22 mouse cellular contexts compared by ENCODE assay signal in genomic region chr3:147531608-147532180, GRCm38 (mm10).
A peak's percentile ranks its signal among the peaks of the same experiment; 100 is the strongest.
DNase-seq lines count a peak whose midpoint lies in the region; ATAC-seq and TF ChIP-seq lines count a peak whose summit lies in the region.
"Had no signal": no experiment of that assay in that cellular context is flagged by ENCODE, and none has a peak within 500 bp of the region (broad histone marks: within the 10 kb centered on the region; RNA-seq: fewer than 3 reads in every experiment).

No protein-coding gene starts in this region.

- no peak overlapping the region for H3K4me3 ChIP-seq in embryonic facial prominence, embryonic 11.5 days (ENCODE audit: low read depth, low read length)
- no peak overlapping the region for H3K4me3 ChIP-seq in embryonic facial prominence, embryonic 10.5 days
- H3K4me3 ChIP-seq in kidney, postnatal 0 days (replicated peaks; ENCODE audit: low read depth, low read length), result no peak overlapping the region
- no peak overlapping the region for H3K4me3 ChIP-seq in embryonic facial prominence, embryonic 15.5 days (replicated peaks)
- H3K4me3 ChIP-seq: erythroblast, embryonic 14.5 days; forebrain, embryonic 10.5 days; heart, adult 2 months; heart, embryonic 12.5 days; hindbrain, embryonic 10.5 days; intestine, embryonic 15.5 days had no signal

- no peaks in the 10 kb centered on the region for H3K4me1 ChIP-seq in embryonic facial prominence, embryonic 11.5 days (ENCODE audit: control insufficient read depth, insufficient read depth, low read length)
- no peaks in the 10 kb centered on the region for H3K4me1 ChIP-seq in embryonic facial prominence, embryonic 10.5 days
- H3K4me1 ChIP-seq in kidney, postnatal 0 days (replicated peaks; ENCODE audit: insufficient read depth, low read length), result no peaks in the 10 kb centered on the region
- H3K4me1 ChIP-seq in embryonic facial prominence, embryonic 15.5 days, result no peaks in the 10 kb centered on the region
- H3K4me1 ChIP-seq: heart, embryonic 12.5 days; hindbrain, embryonic 10.5 days; intestine, embryonic 15.5 days had no signal

- peak; percentile 60 for DNase-seq in embryonic facial prominence, embryonic 11.5 days (ENCODE audit: low spot score)
- DNase-seq in embryonic facial prominence, embryonic 10.5 days (ENCODE audit: low spot score), result no peak
- DNase-seq in kidney, postnatal 0 days (ENCODE audit: low spot score), result peak; percentile 15
- DNase-seq in kidney, adult 11 months, result no peak
- DNase-seq in brain, embryonic 14.5 days (ENCODE audit: low read depth), result peak; percentile 37
- no peak for DNase-seq in adrenal gland, adult 18-20 months (ENCODE audit: low spot score in 2 of 2)
- DNase-seq: adrenal gland, postnatal 10 days; B cell, adult 2 months; cerebellum, adult 11-12 months; cerebellum, adult 9-10 months; cerebellum, postnatal 25 days; gastrocnemius, postnatal 10 days; heart, adult 2 months had no signal

- 45% methylated on average over 6 of the region's 6 CpGs for WGBS in embryonic facial prominence, embryonic 11.5 days
- WGBS in embryonic facial prominence, embryonic 10.5 days, result 56% methylated on average over 6 of the region's 6 CpGs
- WGBS in kidney, postnatal 0 days, result 64% methylated on average over 6 of the region's 6 CpGs
- WGBS in embryonic facial prominence, embryonic 15.5 days, result 27% methylated on average over 6 of the region's 6 CpGs

- ATAC-seq in embryonic facial prominence, embryonic 11.5 days (replicated peaks; ENCODE audit: insufficient number of reproducible peaks, low FRiP score, low TSS enrichment, low read depth), result no peak
- ATAC-seq in kidney, postnatal 0 days (replicated peaks; ENCODE audit: low FRiP score, low read depth), result no peak
- peak; percentile 80 for ATAC-seq in embryonic facial prominence, embryonic 15.5 days (ENCODE audit: insufficient number of reproducible peaks, low FRiP score, low TSS enrichment, low read depth)
- ATAC-seq: CD4-positive, CD25-positive, alpha-beta regulatory T cell, adult 4 months; intestine, embryonic 15.5 days had no signal

- H3K9ac ChIP-seq in embryonic facial prominence, embryonic 11.5 days (replicated peaks; ENCODE audit: low read length), result no peak overlapping the region
- H3K9ac ChIP-seq in kidney, postnatal 0 days (ENCODE audit: low read depth, low read length), result no peak overlapping the region
- no peak overlapping the region for H3K9ac ChIP-seq in embryonic facial prominence, embryonic 15.5 days
- H3K9ac ChIP-seq: heart, embryonic 12.5 days; hindbrain, embryonic 14.5 days; intestine, embryonic 15.5 days had no signal

- no peaks in the 10 kb centered on the region for H3K9me3 ChIP-seq in embryonic facial prominence, embryonic 11.5 days (replicated peaks; ENCODE audit: control insufficient read depth, low read length)
- no peaks in the 10 kb centered on the region for H3K9me3 ChIP-seq in embryonic facial prominence, embryonic 10.5 days
- H3K9me3 ChIP-seq in kidney, postnatal 0 days (replicated peaks; ENCODE audit: low read length), result no peaks in the 10 kb centered on the region
- H3K9me3 ChIP-seq in embryonic facial prominence, embryonic 15.5 days (replicated peaks), result no peaks in the 10 kb centered on the region
- H3K9me3 ChIP-seq: forebrain, embryonic 10.5 days; heart, embryonic 12.5 days; hindbrain, embryonic 10.5 days; intestine, embryonic 15.5 days had no signal

- no peak for TF ChIP-seq POLR2A in brain, embryonic 14.5 days (IDR thresholded peaks at IDR 0.05; ENCODE audit: borderline replicate concordance, extremely low read depth, insufficient read depth, insufficient read length, poor library complexity, severe bottlenecking)

- no peaks in the 10 kb centered on the region for H3K27me3 ChIP-seq in embryonic facial prominence, embryonic 11.5 days (ENCODE audit: control insufficient read depth, insufficient read depth, low read length)
- 0 out of 2 replicates have a peak, but pooled peaks cover 11% of the 10 kb centered on the region for H3K27me3 ChIP-seq in embryonic facial prominence, embryonic 10.5 days (replicated peaks; ENCODE audit: low read depth, poor library complexity, severe bottlenecking)
- H3K27me3 ChIP-seq in kidney, postnatal 0 days (ENCODE audit: insufficient read depth, low read length), result no peaks in the 10 kb centered on the region
- no peaks in the 10 kb centered on the region for H3K27me3 ChIP-seq in embryonic facial prominence, embryonic 15.5 days
- H3K27me3 ChIP-seq: heart, embryonic 12.5 days; intestine, embryonic 15.5 days had no signal

- no peak overlapping the region for H3K27ac ChIP-seq in embryonic facial prominence, embryonic 11.5 days (replicated peaks; ENCODE audit: low read depth, low read length)
- no peak overlapping the region for H3K27ac ChIP-seq in embryonic facial prominence, embryonic 10.5 days (replicated peaks)
- no peak overlapping the region for H3K27ac ChIP-seq in kidney, postnatal 0 days
- H3K27ac ChIP-seq in embryonic facial prominence, embryonic 15.5 days (replicated peaks), result 0 out of 2 replicates have a peak overlapping the region, but pooled peaks have one; percentile 12
- H3K27ac ChIP-seq: forebrain, embryonic 10.5 days; heart, adult 2 months; hindbrain, embryonic 10.5 days; hindbrain, embryonic 14.5 days; intestine, embryonic 15.5 days had no signal

- TF ChIP-seq CTCF in kidney, postnatal 0 days (IDR thresholded peaks at IDR 0.05; ENCODE audit: low read depth), result no peak
- TF ChIP-seq CTCF in brain, embryonic 14.5 days (IDR thresholded peaks at IDR 0.05; ENCODE audit: borderline replicate concordance, extremely low read depth, insufficient read depth, insufficient read length), result no peak

- no peak overlapping the region for H3K4me2 ChIP-seq in embryonic facial prominence, embryonic 11.5 days (ENCODE audit: low read depth, low read length)
- no peak overlapping the region for H3K4me2 ChIP-seq in kidney, postnatal 0 days (ENCODE audit: low read length)
- H3K4me2 ChIP-seq in embryonic facial prominence, embryonic 15.5 days (replicated peaks), result no peak overlapping the region
- H3K4me2 ChIP-seq: heart, embryonic 12.5 days; hindbrain, embryonic 14.5 days; intestine, embryonic 15.5 days had no signal

- H3K36me3 ChIP-seq in embryonic facial prominence, embryonic 11.5 days (replicated peaks; ENCODE audit: control insufficient read depth, insufficient read depth, low read depth, low read length), result no peaks in the 10 kb centered on the region
- H3K36me3 ChIP-seq in embryonic facial prominence, embryonic 10.5 days (replicated peaks), result no peaks in the 10 kb centered on the region
- no peaks in the 10 kb centered on the region for H3K36me3 ChIP-seq in kidney, postnatal 0 days (ENCODE audit: insufficient read depth, low read length)
- H3K36me3 ChIP-seq in embryonic facial prominence, embryonic 15.5 days, result no peaks in the 10 kb centered on the region
- H3K36me3 ChIP-seq: forebrain, embryonic 10.5 days; G1E; heart, embryonic 12.5 days; hindbrain, embryonic 10.5 days; intestine, embryonic 15.5 days had no signal

Comparison
In these comparisons a context has a peak if more than half of its experiments do, and no peak if none do; other contexts are left out.
1. DNase-seq: peak in embryonic facial prominence, embryonic 11.5 days (single experiment), kidney, postnatal 0 days (single experiment) and brain, embryonic 14.5 days (single experiment); none in embryonic facial prominence, embryonic 10.5 days (single experiment), kidney, adult 11 months (single experiment) and adrenal gland, adult 18-20 months (0 of 2).